Mouse (Mus musculus): ENCODE results near the gene Aoah.
A peak's percentile ranks its signal among the peaks of the same experiment; 100 is the strongest.

The Aoah gene

GRCm38 (mm10) chr13:20905195-20905594 is 111.3 kb downstream of the Aoah start:
- no peak for DNase-seq (ENCODE audit: low spot score in 2 of 2)

- DNase-seq (ENCODE audit: low spot score in 2 of 2), result no peak
These were observed 123.0 kb downstream of the Aoah start for GRCm38 (mm10) chr13:20916698-20917511.

- DNase-seq (ENCODE audit: low spot score in 2 of 2), result no peak
These were observed 126.5 kb downstream of the Aoah start for GRCm38 (mm10) chr13:20920401-20920800.

GRCm38 (mm10) chr13:20936016-20936415 is 142.1 kb downstream of the Aoah start:
- no peak for DNase-seq (ENCODE audit: low spot score in 2 of 2)

- DNase-seq (ENCODE audit: low spot score in 2 of 2), result peak in 1 of 2 experiments; percentile 64
These were observed 143.5 kb downstream of the Aoah start for GRCm38 (mm10) chr13:20937452-20937851.

- DNase-seq (ENCODE audit: low spot score in 2 of 2), result no peak
These were observed 145.2 kb downstream of the Aoah start for GRCm38 (mm10) chr13:20939099-20939498.

- DNase-seq (ENCODE audit: low spot score in 2 of 2), result no peak
These were observed 146.5 kb downstream of the Aoah start for GRCm38 (mm10) chr13:20940389-20940788.

GRCm38 (mm10) chr13:20941707-20942106 is 147.8 kb downstream of the Aoah start:
- DNase-seq (ENCODE audit: low spot score in 2 of 2), result no peak

- DNase-seq (ENCODE audit: low spot score in 2 of 2), result no peak
These were observed 169.2 kb downstream of the Aoah start for GRCm38 (mm10) chr13:20963086-20963485.

- DNase-seq (ENCODE audit: low spot score in 2 of 2), result peak in 1 of 2 experiments; percentile 14
These were observed 187.6 kb downstream of the Aoah start for GRCm38 (mm10) chr13:20981234-20982230.

- DNase-seq (ENCODE audit: low spot score in 2 of 2), result no peak
These were observed 191.6 kb downstream of the Aoah start for GRCm38 (mm10) chr13:20985510-20985909.

GRCm38 (mm10) chr13:20985961-20986360 is 192.0 kb downstream of the Aoah start:
- DNase-seq (ENCODE audit: low spot score in 2 of 2), result no peak

GRCm38 (mm10) chr13:21005238-21005637 is 211.3 kb downstream of the Aoah start:
- no peak for DNase-seq (ENCODE audit: low spot score in 2 of 2)

GRCm38 (mm10) chr13:21005642-21006320 is 211.9 kb downstream of the Aoah start:
- DNase-seq (ENCODE audit: low spot score in 2 of 2), result no peak

GRCm38 (mm10) chr13:21006321-21006653 is 212.4 kb downstream of the Aoah start:
- DNase-seq (ENCODE audit: low spot score in 2 of 2), result no peak

GRCm38 (mm10) chr13:21013659-21014058 is 219.7 kb downstream of the Aoah start:
- no peak for DNase-seq (ENCODE audit: low spot score in 2 of 2)

- peak in 1 of 2 experiments; percentile 3 for DNase-seq (ENCODE audit: low spot score in 2 of 2)
These were observed 230.9 kb downstream of the Aoah start for GRCm38 (mm10) chr13:21024831-21025230.

GRCm38 (mm10) chr13:21033176-21033575 is 239.3 kb downstream of the Aoah start:
- peak in 1 of 2 experiments; percentile 23 for DNase-seq (ENCODE audit: low spot score in 2 of 2)

- DNase-seq (ENCODE audit: low spot score in 2 of 2), result no peak
These were observed 241.1 kb downstream of the Aoah start for GRCm38 (mm10) chr13:21035011-21035410.

- no peak for DNase-seq (ENCODE audit: low spot score in 2 of 2)
These were observed 242.1 kb downstream of the Aoah start for GRCm38 (mm10) chr13:21035981-21036380.

- no peak for DNase-seq (ENCODE audit: low spot score in 2 of 2)
These were observed 246.8 kb downstream of the Aoah start for GRCm38 (mm10) chr13:21040589-21041199.

Measured in left cerebral cortex, adult 9 months (tissue).